13 mouse cellular contexts compared by ENCODE assay signal in the genomic region with DNA sequence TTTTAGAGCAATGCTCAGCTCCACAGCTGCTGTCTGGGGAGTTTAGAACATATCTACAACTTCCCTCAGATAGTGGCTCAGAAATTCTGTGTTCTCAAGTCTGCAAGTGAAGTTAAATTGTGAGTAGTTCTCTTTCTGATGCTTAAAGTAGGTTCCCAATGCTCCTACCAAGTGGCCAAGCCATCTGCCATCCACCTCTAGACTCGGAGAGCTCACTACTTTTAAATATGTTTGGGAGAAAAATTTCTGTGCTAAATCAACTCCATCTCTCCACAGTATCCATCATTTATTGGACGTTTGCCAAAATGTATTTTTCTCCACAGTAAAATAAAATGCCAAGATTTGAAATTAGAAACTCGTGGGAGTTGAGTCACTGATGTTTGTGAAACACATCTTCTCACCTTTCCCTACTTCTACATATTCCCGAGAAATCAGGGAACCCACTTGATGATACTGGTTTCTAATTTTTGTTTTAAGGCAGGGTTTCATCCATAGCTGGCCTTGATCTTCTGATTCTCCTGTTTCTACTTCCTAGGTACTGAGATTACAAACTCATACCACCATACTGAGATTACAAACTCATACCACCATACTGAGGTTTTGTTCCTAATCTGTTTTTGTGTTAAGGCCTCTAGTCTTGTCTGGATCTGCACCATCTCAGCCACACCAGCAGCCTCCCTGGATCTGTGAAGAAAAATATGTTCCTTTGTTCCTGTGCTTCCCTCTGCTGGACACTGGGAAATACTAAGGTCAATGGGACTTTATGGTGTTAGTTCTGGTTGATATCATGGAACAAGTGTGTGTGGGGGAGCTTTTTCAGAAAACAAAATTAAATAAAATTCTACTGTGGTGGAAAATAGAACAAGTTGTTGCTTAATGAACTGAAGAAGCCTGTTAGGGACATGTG. TPM values are rescaled to one million over a fixed set of nuclear protein-coding genes. Genes with fewer than 3 reads are reported as not detected.
A peak's percentile ranks its signal among the peaks of the same experiment; 100 is the strongest.
DNase-seq lines count a peak whose midpoint lies in the region; ATAC-seq and TF ChIP-seq lines count a peak whose summit lies in the region.
"Had no signal": no experiment of that assay in that cellular context is flagged by ENCODE, and none has a peak within 500 bp of the region (broad histone marks: within the 10 kb centered on the region; RNA-seq: fewer than 3 reads in every experiment).

No protein-coding gene starts in this region.

- no peaks in the 10 kb centered on the region for H3K9me3 ChIP-seq in limb, embryonic 14.5 days (ENCODE audit: control insufficient read depth, low read length)
- H3K9me3 ChIP-seq in limb, embryonic 10.5 days (replicated peaks): no peaks in the 10 kb centered on the region
- H3K9me3 ChIP-seq: hindbrain, embryonic 13.5 days; limb, embryonic 12.5 days had no signal

- H3K9ac ChIP-seq in heart, adult 2 months (ENCODE audit: low read depth, low read length): no peak overlapping the region
- no peak overlapping the region for H3K9ac ChIP-seq in limb, embryonic 14.5 days (ENCODE audit: low read depth, low read length, severe bottlenecking)
- H3K9ac ChIP-seq: hindbrain, embryonic 13.5 days; limb, embryonic 12.5 days had no signal

- DNase-seq in heart, adult 2 months: no peak
- no peak for DNase-seq in heart, postnatal 36 days
- DNase-seq in limb, embryonic 14.5 days (ENCODE audit: low spot score): peak; percentile 6
- no peak for DNase-seq in limb, embryonic 10.5 days (ENCODE audit: low spot score)
- DNase-seq in NIH3T3 (ENCODE audit: low read depth): peak; percentile 61
- DNase-seq in left cerebral cortex, adult 2 months (ENCODE audit: extremely low spot score in 1 of 2, low spot score in 2 of 2): no peak
- DNase-seq in ovary, adult 18-20 months (ENCODE audit: low spot score): no peak
- DNase-seq: gastrocnemius, postnatal 14 days; kidney, postnatal 4 days; retina, postnatal 1 day had no signal

- no peak for TF ChIP-seq POLR2A in heart, adult 2 months (IDR thresholded peaks at IDR 0.05; ENCODE audit: insufficient read depth, low read depth, low read length)
- TF ChIP-seq POLR2A in limb, embryonic 14.5 days (IDR thresholded peaks at IDR 0.05; ENCODE audit: borderline replicate concordance, extremely low read depth, insufficient read depth, insufficient read length): no peak

- H3K36me3 ChIP-seq in heart, adult 2 months (ENCODE audit: control insufficient read depth, insufficient read depth, low read length): no peaks in the 10 kb centered on the region
- no peaks in the 10 kb centered on the region for H3K36me3 ChIP-seq in limb, embryonic 14.5 days (ENCODE audit: control insufficient read depth, insufficient read depth, low read length)
- H3K36me3 ChIP-seq in limb, embryonic 10.5 days: no peaks in the 10 kb centered on the region
- H3K36me3 ChIP-seq: hindbrain, embryonic 13.5 days; limb, embryonic 12.5 days had no signal

- H3K4me1 ChIP-seq in heart, adult 2 months (ENCODE audit: control insufficient read depth, insufficient read depth, low read length): no peaks in the 10 kb centered on the region
- no peaks in the 10 kb centered on the region for H3K4me1 ChIP-seq in limb, embryonic 14.5 days (ENCODE audit: control insufficient read depth, insufficient read depth, low read length)
- 0 out of 2 replicates have a peak, but pooled peaks cover 7% of the 10 kb centered on the region for H3K4me1 ChIP-seq in limb, embryonic 10.5 days
- H3K4me1 ChIP-seq: hindbrain, embryonic 13.5 days; megakaryocyte, embryonic 14.5 days had no signal

- no peak for TF ChIP-seq EP300 in heart, adult 2 months (IDR thresholded peaks at IDR 0.05; ENCODE audit: insufficient read depth, low read depth, low read length)

- ATAC-seq in limb, embryonic 14.5 days (ENCODE audit: low FRiP score, low read depth): no peak

- H3K27ac ChIP-seq in heart, adult 2 months: no peak overlapping the region
- H3K27ac ChIP-seq in limb, embryonic 14.5 days (replicated peaks; ENCODE audit: low read depth, low read length): no peak overlapping the region
- no peak overlapping the region for H3K27ac ChIP-seq in limb, embryonic 10.5 days
- H3K27ac ChIP-seq in left cerebral cortex, adult 2 months: peak overlapping the region; percentile 53; the same call in 1 of the 2 replicates
- H3K27ac ChIP-seq: hindbrain, embryonic 13.5 days; limb, embryonic 12.5 days had no signal

- H3K4me2 ChIP-seq in limb, embryonic 14.5 days (replicated peaks; ENCODE audit: low read depth, low read length, severe bottlenecking): no peak overlapping the region
- H3K4me2 ChIP-seq: hindbrain, embryonic 13.5 days; limb, embryonic 12.5 days had no signal

- H3K4me3 ChIP-seq in heart, adult 2 months: no peak overlapping the region
- H3K4me3 ChIP-seq in limb, embryonic 14.5 days (replicated peaks; ENCODE audit: low read length): no peak overlapping the region
- no peak overlapping the region for H3K4me3 ChIP-seq in limb, embryonic 10.5 days
- H3K4me3 ChIP-seq in left cerebral cortex, adult 2 months: no peak overlapping the region
- H3K4me3 ChIP-seq: hindbrain, embryonic 13.5 days; limb, embryonic 12.5 days; megakaryocyte, embryonic 14.5 days had no signal

- H3K27me3 ChIP-seq in heart, adult 2 months (ENCODE audit: control insufficient read depth, insufficient read depth, low read length): no peaks in the 10 kb centered on the region
- no peaks in the 10 kb centered on the region for H3K27me3 ChIP-seq in limb, embryonic 14.5 days (ENCODE audit: control insufficient read depth, insufficient read depth, low read length)
- no peaks in the 10 kb centered on the region for H3K27me3 ChIP-seq in limb, embryonic 10.5 days (ENCODE audit: low read depth, poor library complexity, severe bottlenecking)
- H3K27me3 ChIP-seq: hindbrain, embryonic 13.5 days; limb, embryonic 12.5 days; megakaryocyte, embryonic 14.5 days had no signal

- H3K79me2 ChIP-seq in heart, adult 2 months (replicated peaks; ENCODE audit: control insufficient read depth, insufficient read depth, low read length): no peaks in the 10 kb centered on the region

- intact Hi-C loops in heart, adult 2 months (cut with DNase I): loop anchor here (2.0 kb wide), 1 partner anchor 38 kb away; no protein-coding TSS in a partner anchor
- intact Hi-C loops in heart, postnatal 36 days (cut with DNase I): loop anchor here (2.0 kb wide), 1 partner anchor 38 kb away; no protein-coding TSS in a partner anchor
- intact Hi-C loops in left cerebral cortex, adult 2 months (cut with DNase I): loop anchor here (5.0 kb wide), 1 partner anchor 36 kb away; no protein-coding TSS in a partner anchor

- TF ChIP-seq CTCF in heart, adult 2 months (IDR thresholded peaks at IDR 0.05): peak; percentile 52
- peak; percentile 23 for TF ChIP-seq CTCF in left cerebral cortex, adult 2 months (IDR thresholded peaks at IDR 0.05)

- WGBS in heart, adult 2 months: 46% methylated on average over 4 of the region's 4 CpGs
- 46% methylated on average over 4 of the region's 4 CpGs for WGBS in limb, embryonic 14.5 days
- 82% methylated on average over 4 of the region's 4 CpGs for WGBS in limb, embryonic 10.5 days

RNA-seq across cellular contexts. Expression of gene Ces1a, which starts 0.8 kb away (rescaled TPM):
- total RNA-seq in heart, adult 2 months (2021): not detected
- polyA plus RNA-seq in heart, adult 2 months (2012; rRNA removed): not detected in 2 replicates
- total RNA-seq in heart, postnatal 36 days (2021): under 1 TPM in 1 of 2 experiments, not detected in 1; 0.44 TPM
- 0.04 TPM in 1 of 2 replicates, not detected in the other for polyA plus RNA-seq in limb, embryonic 14.5 days (2012; rRNA removed)
- not detected in 2 replicates for polyA plus RNA-seq in limb, embryonic 14.5 days (2014; fragmentation: Nextera tagmentation; extraction: Ambion mirVana)
- polyA plus RNA-seq in limb, embryonic 10.5 days (2016; fragmentation: Nextera tagmentation; extraction: Ambion mirVana): not detected in 2 replicates
- total RNA-seq in left cerebral cortex, adult 2 months (2021): under 1 TPM in 1 of 2 experiments, not detected in 1; 0.27 TPM
- total RNA-seq: gastrocnemius, postnatal 14 days had no signal
- polyA plus RNA-seq: hindbrain, embryonic 13.5 days; limb, embryonic 12.5 days had no signal

RNA-seq across cellular contexts. Expression of gene Ces1b, which starts 31.1 kb away (rescaled TPM):
- total RNA-seq in heart, adult 2 months (2021): not detected
- not detected in 2 replicates for polyA plus RNA-seq in heart, adult 2 months (2012; rRNA removed)
- not detected for total RNA-seq in heart, postnatal 36 days (2021)
- polyA plus RNA-seq in limb, embryonic 14.5 days (2012; rRNA removed): not detected in 2 replicates
- not detected in 2 replicates for polyA plus RNA-seq in limb, embryonic 14.5 days (2014; fragmentation: Nextera tagmentation; extraction: Ambion mirVana)
- polyA plus RNA-seq in limb, embryonic 10.5 days (2016; fragmentation: Nextera tagmentation; extraction: Ambion mirVana): not detected in 2 replicates
- not detected for total RNA-seq in left cerebral cortex, adult 2 months (2021)
- total RNA-seq: gastrocnemius, postnatal 14 days had no signal
- polyA plus RNA-seq: hindbrain, embryonic 13.5 days; limb, embryonic 12.5 days had no signal

Comparison
In these comparisons a context has a peak if more than half of its experiments do, and no peak if none do; other contexts are left out.
1. DNase-seq: peak in limb, embryonic 14.5 days (single experiment) and NIH3T3 (single experiment); none in heart, adult 2 months (0 of 2), heart, postnatal 36 days (0 of 2), limb, embryonic 10.5 days (single experiment), left cerebral cortex, adult 2 months (0 of 2) and ovary, adult 18-20 months (single experiment).